13 mouse cellular contexts compared by ENCODE assay signal in the genomic region with DNA sequence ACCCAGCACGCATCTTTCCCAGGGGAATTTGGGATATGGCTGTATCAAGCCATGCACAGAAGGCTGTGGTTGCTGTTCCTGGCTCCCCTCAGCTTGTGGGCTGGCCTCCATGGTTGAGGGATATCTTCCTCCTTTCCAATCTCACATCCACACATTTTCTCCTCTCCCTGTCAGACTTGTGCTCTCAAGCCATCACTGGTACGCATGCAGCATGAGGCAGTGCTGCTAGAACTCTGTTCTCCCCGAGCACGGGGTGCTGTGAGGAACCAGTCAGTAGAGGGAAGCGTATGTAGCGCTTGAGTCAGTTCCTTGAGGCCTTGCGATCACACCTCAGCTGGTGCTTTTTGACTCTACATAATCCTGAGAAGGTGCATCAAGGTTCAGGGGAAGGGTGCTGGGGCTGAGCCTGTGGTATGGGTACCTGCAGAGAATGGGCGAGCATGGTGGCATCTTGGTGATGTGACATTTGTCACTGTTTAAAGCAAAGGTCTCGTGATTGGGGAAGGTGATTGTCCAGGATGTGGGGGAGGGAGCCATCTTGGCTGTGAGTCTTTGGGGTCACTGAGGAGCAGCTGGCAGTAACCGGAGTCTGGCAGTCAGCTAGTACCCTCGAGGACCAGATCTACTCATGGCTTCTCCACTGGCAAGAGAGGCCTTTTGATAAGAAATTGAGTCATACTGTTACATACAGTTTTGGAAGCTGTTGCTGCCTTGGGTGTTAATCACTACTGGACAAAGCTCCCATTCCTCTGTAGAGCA.
DNase-seq lines count a peak whose midpoint lies in the region; ATAC-seq and TF ChIP-seq lines count a peak whose summit lies in the region.
"Had no signal": no experiment of that assay in that cellular context is flagged by ENCODE, and none has a peak within 500 bp of the region (broad histone marks: within the 10 kb centered on the region; RNA-seq: fewer than 3 reads in every experiment).

No protein-coding gene starts in this region.

- intact Hi-C loops in heart, adult 2 months (cut with DNase I) = no loop called here

- 58% methylated on average over 11 of the region's 11 CpGs for WGBS in heart, adult 2 months
- 88% methylated on average over 11 of the region's 11 CpGs for WGBS in midbrain, embryonic 12.5 days
- 81% methylated on average over 11 of the region's 11 CpGs for WGBS in midbrain, embryonic 11.5 days
- WGBS in forebrain, embryonic 16.5 days = 78% methylated on average over 11 of the region's 11 CpGs

- H3K79me2 ChIP-seq in heart, adult 2 months (replicated peaks; ENCODE audit: control insufficient read depth, insufficient read depth, low read length) = peaks cover 5% of the 10 kb centered on the region
- peaks cover 82% of the 10 kb centered on the region for H3K79me2 ChIP-seq in myocyte (ENCODE audit: control insufficient read depth, insufficient read depth)

- no peak for ATAC-seq in midbrain, embryonic 12.5 days (ENCODE audit: low FRiP score, low read depth)
- no peak for ATAC-seq in midbrain, embryonic 11.5 days (ENCODE audit: low FRiP score)
- ATAC-seq in forebrain, embryonic 16.5 days = peak; percentile 37; the same call in 1 of the 2 replicates
- ATAC-seq: intestine, embryonic 15.5 days had no signal

- H3K4me3 ChIP-seq in heart, adult 2 months = no peak overlapping the region
- no peak overlapping the region for H3K4me3 ChIP-seq in midbrain, embryonic 12.5 days
- no peak overlapping the region for H3K4me3 ChIP-seq in midbrain, embryonic 11.5 days (ENCODE audit: low read depth, low read length)
- no peak overlapping the region for H3K4me3 ChIP-seq in forebrain, embryonic 16.5 days (replicated peaks; ENCODE audit: low read length)
- no peak overlapping the region for H3K4me3 ChIP-seq in myocyte
- H3K4me3 ChIP-seq: erythroblast, embryonic 14.5 days; intestine, embryonic 15.5 days had no signal

- H3K27me3 ChIP-seq in heart, adult 2 months (ENCODE audit: control insufficient read depth, insufficient read depth, low read length) = no peaks in the 10 kb centered on the region
- H3K27me3 ChIP-seq in midbrain, embryonic 12.5 days = no peaks in the 10 kb centered on the region; the same call in 1 of the 2 replicates
- H3K27me3 ChIP-seq in midbrain, embryonic 11.5 days (ENCODE audit: control insufficient read depth, insufficient read depth, low read length) = no peaks in the 10 kb centered on the region
- H3K27me3 ChIP-seq in forebrain, embryonic 16.5 days (replicated peaks; ENCODE audit: control insufficient read depth, insufficient read depth, low read length) = no peaks in the 10 kb centered on the region
- H3K27me3 ChIP-seq in myocyte (ENCODE audit: control insufficient read depth, insufficient read depth, insufficient read length) = no peaks in the 10 kb centered on the region
- H3K27me3 ChIP-seq: intestine, embryonic 15.5 days had no signal

- no peak for TF ChIP-seq CTCF in heart, adult 2 months (IDR thresholded peaks at IDR 0.05)

- no peak overlapping the region for H3K9ac ChIP-seq in heart, adult 2 months (ENCODE audit: low read depth, low read length)
- H3K9ac ChIP-seq in midbrain, embryonic 12.5 days (replicated peaks) = no peak overlapping the region
- no peak overlapping the region for H3K9ac ChIP-seq in midbrain, embryonic 11.5 days (ENCODE audit: low read length)
- no peak overlapping the region for H3K9ac ChIP-seq in forebrain, embryonic 16.5 days (replicated peaks; ENCODE audit: low read depth, low read length)
- H3K9ac ChIP-seq: intestine, embryonic 15.5 days had no signal

- peak overlapping the region; percentile 46 for H3K27ac ChIP-seq in heart, adult 2 months
- H3K27ac ChIP-seq in midbrain, embryonic 12.5 days (replicated peaks) = 0 out of 2 replicates have a peak overlapping the region, but pooled peaks have one; percentile 22
- no peak overlapping the region for H3K27ac ChIP-seq in midbrain, embryonic 11.5 days (ENCODE audit: low read depth, low read length)
- 0 out of 2 replicates have a peak overlapping the region, but pooled peaks have one; percentile 22 for H3K27ac ChIP-seq in forebrain, embryonic 16.5 days (ENCODE audit: low read length)
- H3K27ac ChIP-seq: intestine, embryonic 15.5 days had no signal

- no peaks in the 10 kb centered on the region for H3K9me3 ChIP-seq in midbrain, embryonic 12.5 days
- no peaks in the 10 kb centered on the region for H3K9me3 ChIP-seq in midbrain, embryonic 11.5 days (ENCODE audit: control insufficient read depth, low read length)
- no peaks in the 10 kb centered on the region for H3K9me3 ChIP-seq in forebrain, embryonic 16.5 days (ENCODE audit: control insufficient read depth, low read length)
- H3K9me3 ChIP-seq: intestine, embryonic 15.5 days had no signal

- no peak for TF ChIP-seq POLR2A in heart, adult 2 months (IDR thresholded peaks at IDR 0.05; ENCODE audit: insufficient read depth, low read depth, low read length)
- TF ChIP-seq POLR2A in myocyte (IDR thresholded peaks at IDR 0.05; ENCODE audit: insufficient read length, low read depth) = no peak

- DNase-seq in heart, adult 2 months = peak in 1 of 2 experiments; percentile 56
- DNase-seq in heart, postnatal 4 days = no peak
- DNase-seq in midbrain, embryonic 11.5 days (ENCODE audit: low spot score, missing footprints) = no peak
- no peak for DNase-seq in ovary, postnatal 14 days (ENCODE audit: low spot score)
- DNase-seq: adrenal gland, postnatal 10 days; gastrocnemius, postnatal 10 days; thymus, postnatal 25 days had no signal

- peaks cover 43% of the 10 kb centered on the region for H3K4me1 ChIP-seq in heart, adult 2 months (ENCODE audit: control insufficient read depth, insufficient read depth, low read length)
- peaks cover 39% of the 10 kb centered on the region for H3K4me1 ChIP-seq in midbrain, embryonic 12.5 days
- H3K4me1 ChIP-seq in midbrain, embryonic 11.5 days (ENCODE audit: control insufficient read depth, insufficient read depth, low read length) = peaks cover 9% of the 10 kb centered on the region
- H3K4me1 ChIP-seq in forebrain, embryonic 16.5 days (replicated peaks; ENCODE audit: control insufficient read depth, insufficient read depth, low read length) = peaks cover 22% of the 10 kb centered on the region

- TF ChIP-seq EP300 in heart, adult 2 months (IDR thresholded peaks at IDR 0.05; ENCODE audit: insufficient read depth, low read depth, low read length) = no peak

- no peak overlapping the region for H3ac ChIP-seq in myocyte (ENCODE audit: control insufficient read depth, insufficient read length)

- H3K4me2 ChIP-seq in midbrain, embryonic 12.5 days (replicated peaks) = no peak overlapping the region
- no peak overlapping the region for H3K4me2 ChIP-seq in midbrain, embryonic 11.5 days
- no peak overlapping the region for H3K4me2 ChIP-seq in forebrain, embryonic 16.5 days (ENCODE audit: low read length)
- H3K4me2 ChIP-seq in myocyte (ENCODE audit: low read depth) = peak overlapping the region; percentile 40
- H3K4me2 ChIP-seq: intestine, embryonic 15.5 days; liver, embryonic 11.5 days had no signal

- H3K36me3 ChIP-seq in heart, adult 2 months (ENCODE audit: control insufficient read depth, insufficient read depth, low read length) = peaks cover 2% of the 10 kb centered on the region
- no peaks in the 10 kb centered on the region for H3K36me3 ChIP-seq in midbrain, embryonic 12.5 days
- H3K36me3 ChIP-seq in midbrain, embryonic 11.5 days (ENCODE audit: control insufficient read depth, insufficient read depth, low read length) = 0 out of 2 replicates have a peak, but pooled peaks cover 2% of the 10 kb centered on the region
- no peaks in the 10 kb centered on the region for H3K36me3 ChIP-seq in forebrain, embryonic 16.5 days (ENCODE audit: control insufficient read depth, insufficient read depth)
- H3K36me3 ChIP-seq in myocyte (ENCODE audit: control insufficient read depth, insufficient read depth) = no peaks in the 10 kb centered on the region
- H3K36me3 ChIP-seq: intestine, embryonic 15.5 days had no signal

TF ChIP-seq in myocyte, 11 proteins besides CTCF, POLR2A, EP300 and RAD21:
- TF ChIP-seq REST (IDR thresholded peaks at IDR 0.05; ENCODE audit: insufficient read depth, insufficient read length) (no peak), MYOD1 (IDR thresholded peaks at IDR 0.05; ENCODE audit: control insufficient read depth in 1 of 3, insufficient read length in 2 of 3, low read depth in 2 of 3) (peak in 1 of 3 experiments; percentile 61), MYOG (IDR thresholded peaks at IDR 0.05; ENCODE audit: control insufficient read depth in 1 of 3, insufficient read depth in 1 of 3, insufficient read length in 2 of 3, low read depth in 2 of 3) (peak in 1 of 3 experiments; percentile 34), SRF (IDR thresholded peaks at IDR 0.05; ENCODE audit: control insufficient read depth, insufficient read length, low read depth) (no peak), POLR2AphosphoS2 (IDR thresholded peaks at IDR 0.05; ENCODE audit: insufficient read length, low read depth) (no peak)
